Mouse (Mus musculus) hindbrain, embryonic 13.5 days (tissue): ENCODE data around the gene Ccdc22. TPM values are rescaled to one million over a fixed set of nuclear protein-coding genes. Genes with fewer than 3 reads are reported as not detected.

Experiments
- ATAC-seq: fragments of 200-750 bp; cut with Nextera tagmentation; 2 replicates; pipeline ENCODE4 v1.8.0; 2017; ENCODE audit warnings: moderate TSS enrichment; ENCODE audit not compliant: low FRiP score
- H3K27ac ChIP-seq: fragments of 300-500 bp; sonication (generic); 2 replicates; pipeline ENCODE4 v1.5.1; 2015; ENCODE audit warnings: inconsistent platforms, mild to moderate bottlenecking, moderate library complexity
- H3K27me3 ChIP-seq: fragments of 300-500 bp; sonication (generic); 2 replicates; pipeline ENCODE4 v1.6.1; 2015; ENCODE audit warnings: mild to moderate bottlenecking, inconsistent platforms
- H3K36me3 ChIP-seq: fragments of 300-500 bp; sonication (generic); 2 replicates; pipeline ENCODE4 v1.6.1; 2015; ENCODE audit warnings: mild to moderate bottlenecking, inconsistent platforms
- H3K4me1 ChIP-seq: fragments of 300-500 bp; sonication (generic); replicated peaks from 2 replicates; pipeline ENCODE4 v1.6.1; 2015; ENCODE audit warnings: inconsistent platforms
- H3K4me2 ChIP-seq: fragments of 300-500 bp; sonication (generic); 2 replicates; pipeline ENCODE4 v1.6.1; 2015; ENCODE audit warnings: inconsistent platforms, mild to moderate bottlenecking, moderate library complexity
- H3K4me3 ChIP-seq: fragments of 300-500 bp; sonication (generic); 2 replicates; pipeline ENCODE4 v1.5.1; 2015; ENCODE audit warnings: mild to moderate bottlenecking, inconsistent platforms
- H3K9ac ChIP-seq: fragments of 300-500 bp; sonication (generic); 2 replicates; pipeline ENCODE4 v1.6.1; 2015; ENCODE audit warnings: mild to moderate bottlenecking, inconsistent platforms
- H3K9me3 ChIP-seq: fragments of 300-500 bp; sonication (generic); 2 replicates; pipeline ENCODE4 v1.6.1; 2016; ENCODE audit warnings: inconsistent platforms
- WGBS: fragments of 180-500 bp; shearing (Covaris S2); methylation state at CpG from one replicate; pipeline ENCODE4 v1.1.7; 2015; 5-methylcytosine and 5-hydroxymethylcytosine counted together
- polyA plus RNA-seq: library from polyadenylated mRNA; unstranded; fragments of >200 nt; fragmentation: Nextera tagmentation; extraction: Ambion mirVana; gene quantifications from 2 replicates; pipeline ENCODE4 v1.2.1, GENCODE M21; 2015

Ccdc22 gene
- polyA plus RNA-seq = 29.6 and 32.0 TPM in 2 replicates

DNA sequence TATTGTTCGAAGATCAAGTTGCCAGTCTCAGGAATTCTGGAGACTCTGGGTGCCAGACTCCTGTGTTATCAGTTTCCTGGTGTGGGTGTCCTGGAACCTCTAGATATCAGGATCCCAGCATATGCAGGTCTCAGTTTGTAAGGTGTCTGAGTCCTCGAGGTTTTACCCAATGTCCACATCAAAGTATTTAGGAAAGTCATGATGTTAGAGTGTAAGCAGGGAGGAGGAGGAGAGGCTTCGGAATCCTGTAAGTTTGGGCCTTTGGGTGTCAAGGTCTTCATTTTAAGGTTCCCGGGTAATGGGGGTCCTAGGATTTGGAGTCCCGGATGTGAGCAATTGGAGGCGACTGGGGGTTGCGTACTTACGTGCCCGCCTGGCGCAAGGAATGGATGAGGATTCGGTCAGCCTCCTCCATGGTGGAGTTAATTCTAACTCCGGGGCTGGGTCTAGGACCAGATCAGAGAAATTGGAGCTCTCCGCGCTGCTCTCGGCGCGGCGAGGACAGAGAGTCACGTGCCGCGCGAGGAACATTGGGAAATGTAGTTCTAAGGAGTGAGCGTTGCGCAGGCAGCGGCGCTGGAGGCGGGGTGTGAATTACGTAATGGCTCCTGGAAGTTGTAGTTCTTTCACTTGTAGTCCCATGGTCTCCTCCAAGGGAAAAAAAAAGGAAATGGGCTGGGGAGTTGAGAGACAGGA, at the start of gene Ccdc22:
Gene Ccdc22 (minus strand): TSS at position 639 of the 696 bp plus-strand sequence.
- Histone ChIP-seq H3K36me3 (no peaks in the 10 kb centered on the region), H3K27me3 (peaks cover 4% of the 10 kb centered on the region; the same call in 1 of the 2 replicates), H3K4me3 (peak within 1 kb of the TSS; percentile 47), H3K27ac (peak within 1 kb of the TSS; percentile 52; the same call in 1 of the 2 replicates), H3K9me3 (no peaks in the 10 kb centered on the region), H3K4me2 (peak within 1 kb of the TSS; percentile 53), H3K4me1 (peaks cover 11% of the 10 kb centered on the region), H3K9ac (peak within 1 kb of the TSS; percentile 64)
- 21% methylated on average over 28 of the region's 28 CpGs for WGBS
- ATAC-seq = peak; percentile 91

DNA sequence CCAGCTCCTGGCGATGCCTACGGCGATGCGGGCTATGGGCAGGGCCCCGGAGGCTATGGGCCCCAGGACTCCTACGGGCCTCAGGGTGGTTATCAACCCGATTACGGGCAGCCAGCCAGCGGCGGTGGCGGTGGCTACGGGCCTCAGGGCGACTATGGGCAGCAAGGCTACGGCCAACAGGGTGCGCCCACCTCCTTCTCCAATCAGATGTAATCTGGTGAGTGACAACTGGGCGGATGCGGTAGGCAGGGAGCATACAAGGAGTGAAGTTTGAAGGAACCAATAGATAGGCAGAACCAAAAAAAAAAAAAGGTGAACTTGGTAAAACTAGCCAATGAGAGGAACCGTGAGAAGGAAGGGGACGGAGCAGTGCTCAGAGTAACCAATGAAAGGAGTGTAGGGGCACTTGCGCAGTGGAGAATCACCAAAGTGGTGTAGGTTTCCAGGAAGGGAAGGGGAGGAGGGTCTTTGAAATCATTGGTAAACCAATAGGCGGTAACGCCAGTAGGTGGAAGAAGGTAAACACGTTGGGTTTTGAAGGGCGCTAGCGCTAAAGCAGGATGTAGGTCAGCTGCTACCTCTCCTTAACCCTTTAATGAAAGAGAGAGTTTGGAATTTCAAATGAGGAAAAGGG, 43.5 kb upstream of the Ccdc22 start:
- ATAC-seq = peak; percentile 96
- 14% methylated on average over 22 of the region's 25 CpGs for WGBS
- no peaks in the 10 kb centered on the region for H3K9me3 ChIP-seq

DNA sequence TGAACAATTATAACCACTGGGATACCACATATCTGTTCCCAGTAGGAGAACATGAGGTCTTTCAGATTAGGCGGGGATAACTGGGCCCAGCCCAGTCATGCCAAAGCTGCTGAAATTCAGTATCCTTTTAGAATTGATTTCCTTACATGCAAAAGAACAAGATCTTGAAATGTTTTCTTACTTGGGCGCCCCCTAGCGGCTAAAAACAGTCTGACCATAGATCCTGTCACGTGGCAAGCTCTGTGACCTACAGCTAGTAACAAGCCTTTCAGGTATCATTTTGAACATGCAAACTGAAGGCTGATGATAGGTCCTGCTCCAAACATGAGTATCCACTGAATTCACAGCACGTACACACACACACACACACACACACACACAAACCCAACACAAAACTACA, 40.0 kb upstream of the Ccdc22 start:
- Histone ChIP-seq H3K27me3 (no peaks in the 10 kb centered on the region), H3K9me3 (no peaks in the 10 kb centered on the region), H3K27ac (no peak overlapping the region), H3K4me1 (peaks cover 11% of the 10 kb centered on the region), H3K4me2 (no peak overlapping the region), H3K9ac (no peak overlapping the region), H3K4me3 (no peak overlapping the region), H3K36me3 (peaks cover 13% of the 10 kb centered on the region; the same call in 1 of the 2 replicates)
- ATAC-seq = no peak
- WGBS = 22% methylated on average over 5 of the region's 5 CpGs

More for the DNA sequence above, 43.5 kb upstream of the Ccdc22 start:
- Histone ChIP-seq H3K27ac (peak overlapping the region; percentile 81), H3K4me2 (peak overlapping the region; percentile 50), H3K4me3 (peak overlapping the region; percentile 31), H3K36me3 (peaks cover 30% of the 10 kb centered on the region; the same call in 1 of the 2 replicates), H3K4me1 (peaks cover 6% of the 10 kb centered on the region), H3K27me3 (no peaks in the 10 kb centered on the region), H3K9ac (peak overlapping the region; percentile 65)

DNA sequence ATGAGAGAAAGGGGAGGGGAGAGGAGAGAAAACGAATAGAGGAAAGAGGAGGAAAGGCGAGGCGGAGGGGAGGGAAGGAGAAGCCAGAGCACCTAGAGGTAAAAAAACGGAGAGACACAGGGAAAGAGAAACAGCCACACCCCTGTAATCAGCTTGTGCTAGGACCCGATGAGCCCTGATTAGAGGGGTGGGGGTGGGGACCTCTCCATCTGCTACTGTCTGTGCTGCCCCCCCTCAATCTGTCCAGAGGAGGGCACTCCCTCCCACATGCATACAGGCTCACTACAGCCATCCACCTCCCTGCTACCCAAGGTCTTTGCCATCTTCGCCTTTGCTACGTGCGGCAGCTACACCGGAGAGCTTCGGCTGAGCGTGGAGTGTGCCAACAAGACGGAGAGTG, 35.5 kb upstream of the Ccdc22 start:
- Histone ChIP-seq H3K36me3 (peaks cover 6% of the 10 kb centered on the region; the same call in 1 of the 2 replicates), H3K4me2 (peak overlapping the region; percentile 62), H3K27me3 (no peaks in the 10 kb centered on the region), H3K4me1 (peaks cover 5% of the 10 kb centered on the region), H3K9me3 (no peaks in the 10 kb centered on the region), H3K9ac (peak overlapping the region; percentile 53; the same call in 1 of the 2 replicates), H3K4me3 (peak overlapping the region; percentile 51), H3K27ac (no peak overlapping the region)
- WGBS = 37% methylated on average over 12 of the region's 12 CpGs
- ATAC-seq = no peak; the same call in 1 of the 2 replicates

DNA sequence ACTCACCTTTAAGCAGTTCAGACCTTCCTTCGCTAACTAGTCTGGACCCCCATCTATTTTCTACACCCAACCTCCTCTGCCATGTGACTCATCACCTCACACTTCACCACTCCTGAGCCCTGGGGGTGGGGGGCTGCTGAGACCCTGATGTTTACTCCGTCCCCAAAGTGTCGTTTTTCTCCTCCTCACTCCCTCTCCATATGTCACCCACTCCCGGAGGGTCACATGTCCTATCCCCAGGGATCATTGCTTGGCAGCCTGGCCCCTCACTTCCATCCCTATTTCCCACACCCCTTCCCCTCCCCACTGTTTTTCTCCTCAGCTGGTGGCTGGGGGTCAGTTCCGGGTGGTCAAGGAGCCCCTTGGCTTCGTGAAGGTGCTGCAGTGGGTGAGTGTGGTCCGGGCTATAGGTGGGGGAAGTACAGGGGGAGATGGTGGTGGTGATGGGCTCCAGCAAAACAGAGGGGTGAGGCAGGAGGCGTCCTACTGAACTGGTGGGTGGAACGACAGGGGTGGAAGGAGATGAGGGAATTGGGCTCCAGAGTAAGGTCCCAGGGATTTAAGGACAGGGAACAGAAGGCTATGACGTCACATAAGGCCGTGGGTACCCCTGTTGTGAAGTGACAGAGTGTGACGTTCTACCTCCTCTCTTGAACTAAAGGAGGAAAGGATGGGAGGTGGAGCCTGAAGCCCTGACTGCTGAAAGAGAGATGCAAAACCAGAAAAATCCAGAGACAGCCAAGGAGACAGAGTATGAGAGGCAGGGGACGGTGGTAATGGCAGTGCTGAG, 34.4 kb upstream of the Ccdc22 start:
- H3K4me1 ChIP-seq = peaks cover 5% of the 10 kb centered on the region
- H3K27ac ChIP-seq = peak overlapping the region; percentile 91
- H3K9ac ChIP-seq = peak overlapping the region; percentile 78
- peaks cover 1% of the 10 kb centered on the region; the same call in 1 of the 2 replicates for H3K36me3 ChIP-seq
- peak; percentile 51 for ATAC-seq
- H3K4me2 ChIP-seq = peak overlapping the region; percentile 62
- 26% methylated on average over 13 of the region's 13 CpGs for WGBS
- H3K27me3 ChIP-seq = no peaks in the 10 kb centered on the region
- H3K4me3 ChIP-seq = peak overlapping the region; percentile 51
- no peaks in the 10 kb centered on the region for H3K9me3 ChIP-seq

DNA sequence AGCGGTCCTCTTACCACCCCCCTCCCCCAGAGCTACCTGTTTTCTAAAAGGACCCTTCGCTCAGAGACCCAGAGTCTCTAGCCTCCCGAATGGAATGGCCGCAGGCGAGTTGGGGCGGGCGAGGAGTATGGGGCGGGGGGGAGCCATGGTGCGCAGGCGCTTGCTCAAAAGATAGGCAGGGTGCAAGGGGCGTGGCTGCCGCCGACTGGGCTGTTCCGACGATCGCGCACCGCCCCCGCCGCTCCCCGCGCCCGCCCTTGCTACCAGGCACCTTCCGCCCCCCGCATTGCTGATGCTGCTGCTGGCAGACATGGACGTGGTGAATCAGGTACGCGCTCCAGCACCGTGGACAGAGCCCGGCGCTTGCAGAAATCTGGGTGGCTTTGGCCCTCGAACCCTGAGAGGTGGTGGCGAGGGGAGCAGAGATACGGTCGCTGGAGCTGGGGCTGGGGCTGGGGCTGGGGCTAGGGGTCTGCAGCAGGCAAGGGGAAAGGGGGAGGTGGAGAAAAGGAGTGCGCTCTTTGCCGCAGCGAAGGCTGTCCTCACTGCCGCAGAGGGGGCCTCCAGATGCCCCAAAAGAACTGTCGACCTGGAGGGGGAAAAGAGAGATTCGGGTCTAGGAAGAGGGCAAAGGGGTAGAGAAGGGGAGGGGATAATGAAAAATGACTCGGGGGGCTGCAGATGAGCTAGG, 33.2 kb upstream of the Ccdc22 start, which contains the start of gene Syp:
Gene Syp (plus strand): TSS at position 71 of the 691 bp plus-strand sequence.
- 14% methylated on average over 42 of the region's 42 CpGs for WGBS
- peak within 1 kb of the TSS; percentile 62 for H3K4me2 ChIP-seq
- peak; percentile 76 for ATAC-seq

DNA sequence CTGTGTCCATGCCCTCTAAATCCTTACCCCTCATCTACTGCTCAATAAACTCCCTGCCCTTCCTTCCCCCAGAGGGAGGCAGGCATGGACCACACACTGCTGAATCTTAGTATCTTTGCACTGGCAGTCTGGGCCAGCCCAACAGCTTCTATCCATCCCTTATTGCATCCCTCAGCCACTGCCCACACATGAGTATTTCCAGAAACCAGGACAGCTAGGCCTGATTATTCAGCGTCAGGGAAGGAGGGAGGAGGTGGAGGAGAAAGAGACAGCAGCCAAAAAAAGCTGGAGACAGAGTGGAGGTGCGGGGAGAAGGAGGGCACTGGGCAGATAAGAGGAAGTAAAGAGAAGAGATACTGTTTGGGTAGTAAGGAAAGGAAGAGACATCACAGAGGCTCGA, 29.8 kb upstream of the Ccdc22 start:
- H3K4me1 ChIP-seq = no peaks in the 10 kb centered on the region
- no peak overlapping the region for H3K4me3 ChIP-seq
- H3K27ac ChIP-seq = no peak overlapping the region
- no peak overlapping the region for H3K9ac ChIP-seq
- no peak overlapping the region for H3K4me2 ChIP-seq
- no peaks in the 10 kb centered on the region for H3K9me3 ChIP-seq
- ATAC-seq = no peak
- no peaks in the 10 kb centered on the region for H3K27me3 ChIP-seq
- WGBS = 72% methylated on average over 3 of the region's 3 CpGs
- H3K36me3 ChIP-seq = no peaks in the 10 kb centered on the region

More for the DNA sequence above, 33.2 kb upstream of the Ccdc22 start, which contains the start of gene Syp:
- Histone ChIP-seq H3K27ac (peak within 1 kb of the TSS; percentile 91), H3K4me1 (peaks cover 5% of the 10 kb centered on the region), H3K4me3 (peak within 1 kb of the TSS; percentile 51), H3K36me3 (no peaks in the 10 kb centered on the region), H3K9ac (peak within 1 kb of the TSS; percentile 78), H3K27me3 (no peaks in the 10 kb centered on the region), H3K9me3 (no peaks in the 10 kb centered on the region)

GRCm38 (mm10) chrX:7632560-7632959, 27.2 kb upstream of the Ccdc22 start:
- no peak overlapping the region for H3K9ac ChIP-seq
- H3K27ac ChIP-seq = no peak overlapping the region
- no peak for ATAC-seq
- H3K4me1 ChIP-seq = no peaks in the 10 kb centered on the region
- 87% methylated on average over 6 of the region's 6 CpGs for WGBS
- no peak overlapping the region for H3K4me3 ChIP-seq
- H3K36me3 ChIP-seq = no peaks in the 10 kb centered on the region
- no peaks in the 10 kb centered on the region for H3K9me3 ChIP-seq
- H3K27me3 ChIP-seq = no peaks in the 10 kb centered on the region
- H3K4me2 ChIP-seq = no peak overlapping the region

GRCm38 (mm10) chrX:7617889-7618551, 12.7 kb upstream of the Ccdc22 start:
- 86% methylated on average over 12 of the region's 12 CpGs for WGBS
- no peak overlapping the region for H3K27ac ChIP-seq
- H3K4me3 ChIP-seq = no peak overlapping the region
- H3K9me3 ChIP-seq = no peaks in the 10 kb centered on the region
- no peak overlapping the region for H3K9ac ChIP-seq
- no peaks in the 10 kb centered on the region for H3K4me1 ChIP-seq
- no peaks in the 10 kb centered on the region for H3K27me3 ChIP-seq
- no peak for ATAC-seq
- no peak overlapping the region for H3K4me2 ChIP-seq
- H3K36me3 ChIP-seq = no peaks in the 10 kb centered on the region

GRCm38 (mm10) chrX:7610536-7611258, 5.4 kb upstream of the Ccdc22 start:
- Histone ChIP-seq H3K4me3 (peak overlapping the region; percentile 42), H3K4me1 (no peaks in the 10 kb centered on the region), H3K27me3 (peaks cover 4% of the 10 kb centered on the region; the same call in 1 of the 2 replicates), H3K4me2 (peak overlapping the region; percentile 65), H3K27ac (peak overlapping the region; percentile 44; the same call in 1 of the 2 replicates), H3K9me3 (no peaks in the 10 kb centered on the region), H3K36me3 (no peaks in the 10 kb centered on the region), H3K9ac (peak overlapping the region; percentile 65)
- WGBS = 31% methylated on average over 26 of the region's 26 CpGs
- ATAC-seq = peak; percentile 82
